Mouse (Mus musculus) layer of hippocampus, postnatal 10 days (tissue): ENCODE measurements at regions not wholly inside any gene's neighbourhood (a gene's known extent, or its start where the extent isn't known, plus 50 kb on each side); places are given as distances from the start of the nearest gene placed in this dataset.

Experiments used
- DNase-seq, 2 experiments: peaks; one replicate each; pipeline ENCODE4 v3.0.0; 2021; ENCODE audit warnings: low spot score in 2 of 2

DNA sequence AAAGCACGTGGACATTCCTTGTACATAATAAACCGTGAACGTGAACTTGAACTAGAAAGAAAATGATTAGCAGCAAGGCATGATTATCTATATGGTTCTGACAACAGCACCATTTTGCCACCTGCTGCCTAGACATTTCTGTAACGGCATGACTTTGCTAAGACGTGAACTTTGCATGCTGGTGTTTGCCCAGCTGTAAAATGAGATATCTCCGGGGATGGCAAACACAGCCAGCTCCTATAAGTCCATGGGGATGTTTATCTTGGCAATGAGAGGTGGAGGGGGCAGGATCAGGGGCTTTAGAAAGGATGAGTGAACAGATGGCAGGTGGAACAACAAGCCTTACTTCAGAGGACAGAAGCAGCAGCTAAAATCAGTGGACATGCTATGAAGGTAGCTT lies 522.9 kb upstream of the Castor2 start:
- DNase-seq: no peak

DNA sequence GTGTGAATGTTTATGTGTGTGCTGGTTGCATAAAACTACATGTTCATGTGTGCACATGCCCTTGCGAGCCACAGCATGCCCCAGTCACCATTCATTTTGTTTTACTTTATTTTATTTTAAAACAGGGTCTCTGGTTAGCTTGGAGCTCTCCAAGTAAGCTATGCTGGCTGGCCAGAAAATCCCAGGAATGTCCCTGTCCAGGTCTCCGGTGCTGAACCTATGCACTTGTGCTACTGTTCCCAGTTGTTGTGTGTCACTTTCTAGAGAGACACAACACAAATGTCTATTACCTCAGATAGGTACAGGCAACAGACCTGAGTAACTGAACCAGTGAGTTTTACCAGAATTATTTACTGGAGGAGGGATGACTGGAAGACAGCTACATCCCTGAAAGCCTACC lies 530.4 kb upstream of the Castor2 start:
- no peak for DNase-seq

DNA sequence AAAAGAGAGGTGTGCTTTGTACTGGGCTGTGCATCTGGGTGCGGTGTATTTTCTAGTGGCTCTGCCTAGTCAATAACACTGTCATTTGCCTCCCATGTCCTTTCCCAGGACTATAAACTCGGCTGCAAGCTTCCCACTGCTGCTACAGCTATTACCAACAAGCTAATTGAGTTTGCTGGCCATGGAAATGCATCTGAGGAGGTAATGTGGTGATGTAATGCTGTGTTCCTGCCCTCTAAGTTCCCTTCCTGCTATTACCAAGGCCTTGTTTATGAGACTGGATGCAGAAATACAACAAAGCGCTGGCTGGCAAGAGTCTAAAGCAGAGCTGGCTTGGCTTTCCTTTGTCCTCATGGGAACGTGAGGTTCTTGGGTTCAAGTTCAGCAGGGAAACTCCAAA lies 533.0 kb upstream of the Castor2 start:
- no peak for DNase-seq

DNA sequence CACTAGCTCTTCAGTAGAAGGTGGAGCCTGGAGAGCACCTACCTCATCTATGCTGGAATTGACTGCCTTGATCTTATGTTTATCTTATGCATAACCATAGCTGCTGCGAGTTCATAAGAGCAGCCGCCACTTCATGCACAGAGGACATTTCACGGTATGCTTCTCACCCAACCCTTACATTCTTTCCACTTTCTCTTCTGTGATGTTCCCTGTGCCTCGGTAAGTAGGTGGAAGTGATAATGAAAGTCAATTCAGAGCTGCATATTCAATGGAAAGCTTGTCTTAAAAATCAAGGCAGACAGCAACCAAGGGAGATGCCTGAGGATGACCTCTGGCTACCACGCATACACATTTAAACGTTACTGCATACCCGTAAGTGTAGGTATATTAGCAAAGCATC lies 548.9 kb upstream of the Castor2 start:
- no peak for DNase-seq

DNA sequence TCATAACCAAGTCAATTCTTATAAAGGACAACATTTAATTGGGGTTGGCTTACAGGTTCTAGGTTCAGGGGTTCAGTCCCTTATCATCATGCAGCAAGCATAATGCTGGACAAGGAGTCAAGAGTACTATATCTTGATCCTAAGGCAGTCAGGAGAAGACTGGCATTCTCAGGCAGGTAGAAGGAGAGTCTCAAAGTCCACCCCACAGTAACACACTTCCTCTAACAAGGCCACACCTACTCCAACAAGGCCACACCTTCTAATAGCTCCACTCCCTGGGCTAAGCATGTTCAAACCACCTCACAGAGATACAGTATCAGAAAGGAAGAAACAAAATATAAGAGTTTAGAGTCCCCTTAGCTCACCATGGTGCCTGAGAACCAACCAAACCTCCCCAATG lies 557.3 kb upstream of the Castor2 start:
- no peak for DNase-seq

DNA sequence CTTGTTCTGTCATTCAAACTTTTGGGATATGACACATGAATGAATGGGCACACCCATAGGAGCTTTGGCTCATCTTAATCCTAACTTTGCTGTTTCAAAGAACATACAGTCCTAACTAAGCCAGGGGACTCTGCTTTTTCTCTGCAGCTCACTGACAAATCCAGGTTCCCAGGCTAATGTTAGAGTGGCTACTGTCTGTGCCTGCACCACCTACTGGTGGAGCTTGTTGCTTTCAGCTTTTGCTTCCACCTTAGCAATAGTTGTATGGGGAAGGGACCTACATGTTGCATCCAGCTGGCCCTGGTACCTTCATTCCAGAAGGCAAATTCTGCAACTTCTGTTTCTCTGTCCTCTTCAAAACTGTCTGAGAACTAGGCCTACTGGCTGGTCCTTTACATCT lies 566.8 kb upstream of the Castor2 start:
- DNase-seq: peak; percentile 8 to 21

DNA sequence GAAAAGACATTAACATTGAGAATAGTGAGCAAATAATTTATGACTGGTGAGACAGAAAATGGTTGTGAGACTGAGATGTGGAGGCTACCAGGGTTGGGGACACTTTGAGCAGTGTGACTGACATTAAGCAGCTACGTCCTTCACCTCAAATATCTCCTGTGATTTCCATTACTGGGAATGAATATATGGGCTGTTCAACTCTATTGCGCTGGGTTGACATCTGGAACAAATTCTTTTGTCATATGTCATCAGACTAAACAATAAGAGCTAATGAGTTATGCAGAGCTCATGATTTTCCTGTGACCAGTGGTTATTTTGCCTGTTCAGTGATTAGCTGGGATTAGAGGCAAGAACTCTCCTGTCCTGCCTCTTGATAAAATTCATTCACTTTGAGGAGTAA lies 593.9 kb upstream of the Castor2 start:
- DNase-seq: no peak

DNA sequence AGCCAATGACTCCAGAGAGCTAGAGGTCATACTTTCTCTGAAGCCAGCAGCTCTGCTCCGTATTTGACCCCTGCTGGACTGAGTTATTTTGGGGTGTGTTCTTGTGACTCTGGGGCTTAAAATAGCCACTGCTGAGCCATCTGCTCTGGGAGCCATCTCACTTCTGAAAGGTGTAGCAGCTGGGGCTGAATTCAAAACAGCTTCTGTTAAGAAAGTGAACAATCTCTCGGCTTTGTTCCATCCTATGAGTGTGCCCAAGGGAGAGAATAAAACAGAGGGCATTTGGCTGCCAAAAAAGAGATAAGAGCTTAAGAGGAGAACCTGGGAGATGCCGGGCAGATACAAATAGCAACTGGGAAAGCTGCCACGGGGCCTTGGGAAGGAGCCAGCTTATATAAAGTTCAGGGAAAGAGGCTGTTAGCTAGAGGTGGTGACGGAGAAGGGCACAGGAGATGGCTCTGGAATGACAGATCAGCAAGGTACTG lies 611.7 kb upstream of the Castor2 start:
- peak; percentile 30 to 48 for DNase-seq

DNA sequence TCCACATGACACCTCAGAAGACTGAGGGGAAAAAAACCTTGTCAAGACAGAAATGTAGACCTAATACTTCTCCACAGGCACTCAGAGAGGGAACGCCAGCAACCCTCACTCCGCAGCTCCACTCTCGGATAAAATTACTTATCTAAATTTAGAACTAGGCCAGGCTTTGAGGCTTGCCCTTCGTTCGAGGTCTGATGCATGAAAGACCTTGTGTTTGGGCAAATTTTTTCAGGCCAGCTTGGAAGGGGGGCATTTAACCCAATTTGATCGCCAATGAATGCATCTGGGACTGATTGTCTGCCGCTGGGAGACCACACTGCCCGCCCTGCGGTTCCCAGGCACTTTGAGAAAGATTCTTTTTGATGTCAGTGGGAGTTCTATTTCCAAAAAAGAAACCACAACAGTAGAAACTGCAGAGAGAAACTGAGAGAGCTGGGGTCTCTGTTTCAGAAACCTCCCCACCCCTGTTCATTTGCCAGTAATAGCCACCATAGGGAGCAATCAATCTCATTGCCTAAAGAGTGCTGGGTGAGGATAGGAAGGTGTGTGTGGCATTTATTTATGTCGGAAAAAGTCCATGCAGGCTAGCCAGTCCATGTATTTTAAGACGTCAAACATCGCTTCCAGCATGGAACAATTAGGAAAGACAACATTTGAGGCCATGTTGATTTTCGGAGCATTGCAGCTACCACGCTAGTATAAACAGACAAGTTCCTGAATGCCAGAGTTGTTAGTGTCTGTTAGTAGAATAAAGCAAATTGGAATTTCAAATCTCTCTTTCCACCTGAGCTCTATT lies 617.0 kb upstream of the Castor2 start:
- DNase-seq: peak; percentile 16 to 29

DNA sequence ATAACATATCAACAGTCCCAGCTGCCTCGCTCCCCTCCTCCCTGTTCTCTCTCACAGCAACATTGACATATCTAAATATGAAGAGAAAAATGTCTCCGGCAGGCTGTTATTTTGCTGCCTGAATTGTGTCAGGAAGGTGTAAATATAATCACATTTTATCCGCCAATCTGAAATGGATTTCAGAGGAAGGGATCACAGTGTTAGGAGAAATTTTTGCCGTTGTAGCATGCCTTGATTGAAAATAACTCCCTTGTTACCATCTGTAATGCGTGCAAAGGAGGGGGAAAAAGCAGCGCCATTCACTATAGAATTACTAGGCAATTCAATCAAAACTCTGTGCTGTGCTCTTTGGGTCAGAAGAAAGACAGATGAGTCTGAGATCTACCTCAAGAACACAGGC lies 620.3 kb upstream of the Castor2 start:
- no peak for DNase-seq

DNA sequence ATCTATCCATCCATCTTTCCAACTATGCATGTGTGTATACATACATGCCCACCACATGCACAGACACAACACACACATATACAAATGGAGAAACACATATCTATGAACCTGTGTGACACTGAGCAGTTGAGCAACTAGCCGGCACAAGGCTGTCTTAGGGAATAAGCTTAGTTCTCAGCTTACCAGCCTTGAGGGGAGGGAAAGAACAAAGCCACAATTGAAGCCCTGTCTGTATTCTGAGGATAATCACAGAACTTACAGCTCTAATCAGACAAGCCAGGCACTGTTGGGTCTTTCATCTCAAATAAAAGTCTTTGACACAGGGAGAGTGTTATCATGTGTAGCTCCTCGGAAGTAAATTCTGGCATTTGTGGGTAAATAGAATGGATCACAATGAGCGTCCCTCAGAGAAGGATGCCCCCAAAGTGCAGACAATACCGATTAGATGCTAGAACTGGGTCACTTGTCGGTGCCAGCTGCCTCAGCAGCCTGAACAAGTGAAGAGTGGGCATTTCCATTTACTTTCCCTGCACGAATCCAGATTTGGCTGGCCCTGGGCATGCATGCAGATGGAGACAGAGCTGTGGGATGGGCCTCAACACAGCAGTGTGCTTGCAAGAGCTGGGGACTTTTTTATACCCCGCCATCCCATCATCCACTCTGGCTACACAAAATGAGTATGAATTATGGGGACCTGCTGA lies 646.0 kb upstream of the Castor2 start:
- DNase-seq: peak; percentile 66 to 72

DNA sequence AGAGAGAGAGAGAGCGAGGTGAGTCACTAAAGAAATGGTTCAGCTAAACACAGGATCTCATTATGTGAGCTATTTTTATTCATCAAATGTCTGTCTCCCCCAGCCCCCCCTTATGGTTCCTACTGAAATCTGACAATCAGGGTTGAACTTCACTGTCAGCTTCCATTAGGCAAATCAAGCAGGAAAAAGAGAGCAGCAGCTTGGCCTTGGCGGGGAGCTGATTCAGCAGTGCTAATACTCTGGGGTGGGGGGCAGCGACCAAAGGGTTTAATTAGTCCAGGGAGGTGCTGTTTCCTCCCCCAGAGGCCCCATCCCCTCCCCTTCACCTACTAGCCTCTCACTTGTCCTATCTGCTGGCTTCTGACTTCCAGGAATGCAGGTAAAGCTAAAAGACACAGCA lies 649.6 kb upstream of the Castor2 start:
- no peak for DNase-seq

DNA sequence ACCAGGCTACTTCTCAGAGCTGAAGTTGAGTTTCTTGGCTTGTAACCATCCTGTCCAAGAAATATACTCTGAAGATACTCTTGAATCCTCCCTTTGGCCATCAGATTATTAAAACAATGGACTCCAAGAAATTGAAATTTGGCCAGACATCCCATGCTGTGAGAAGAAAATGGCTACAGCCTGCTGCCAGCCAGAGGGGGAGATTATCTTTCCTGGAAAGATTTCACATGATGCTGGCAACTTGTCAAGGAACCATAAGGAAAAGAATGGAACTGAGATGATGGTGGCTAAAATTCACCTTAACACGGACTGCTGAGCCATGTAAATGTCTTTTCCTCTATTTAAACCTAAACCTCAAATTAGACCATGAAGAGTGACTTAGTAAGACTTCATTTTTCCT lies 698.7 kb upstream of the Castor2 start:
- DNase-seq: no peak

DNA sequence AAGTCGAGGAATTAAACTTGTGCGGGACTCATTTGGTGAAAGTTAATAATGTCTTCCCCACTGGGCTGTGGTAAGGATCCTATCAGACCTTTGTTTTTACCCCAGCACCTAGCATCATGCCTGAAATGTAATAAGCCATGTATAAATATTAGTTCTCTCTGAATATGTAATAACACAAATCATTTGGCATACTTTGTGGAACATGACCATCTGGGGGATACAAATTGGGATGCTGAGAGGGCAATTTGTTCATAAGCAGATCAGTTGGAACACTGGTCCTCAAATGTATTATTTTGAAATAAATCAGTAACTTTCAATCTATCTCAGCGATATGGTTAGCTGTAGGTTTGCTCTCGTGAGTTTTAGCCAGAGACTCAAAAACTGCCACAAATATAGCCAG lies 709.6 kb upstream of the Castor2 start:
- no peak for DNase-seq

DNA sequence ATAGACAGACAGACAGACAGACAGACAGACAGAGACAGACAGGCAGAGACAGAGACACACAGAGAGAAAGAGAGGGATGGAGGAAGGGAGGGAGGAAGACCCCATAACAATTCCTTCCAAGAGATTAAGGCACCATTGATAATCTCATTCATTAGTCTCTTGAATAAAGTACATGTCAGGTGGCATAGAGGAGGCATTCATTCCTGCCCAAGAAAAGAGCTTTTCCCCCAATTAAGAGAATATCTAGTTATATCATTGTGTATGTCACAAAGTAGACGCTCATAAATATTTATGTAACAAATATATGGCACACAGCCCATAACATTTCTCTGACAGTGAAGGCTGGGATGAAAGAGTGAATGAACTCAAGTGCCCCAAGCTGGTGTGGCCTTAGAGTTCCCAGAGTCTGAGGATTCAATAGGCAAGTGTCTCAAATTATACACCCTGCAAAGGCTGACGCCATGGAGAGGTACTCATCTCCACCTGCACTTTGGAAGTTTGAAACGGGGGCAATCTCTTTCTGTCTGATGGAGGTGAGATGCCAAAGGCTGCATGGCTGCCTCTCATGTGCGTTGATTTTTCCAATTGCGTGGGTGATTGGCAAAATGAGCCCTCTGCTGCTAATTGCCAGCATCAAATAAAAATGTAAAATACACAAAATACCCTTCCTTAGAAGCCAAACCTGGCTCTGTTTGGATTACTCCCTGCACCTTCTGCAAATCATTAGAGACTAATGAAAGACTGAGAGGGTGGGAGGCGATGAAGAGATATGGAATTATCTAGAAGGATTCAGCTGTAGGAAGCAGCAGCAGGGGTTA lies 710.3 kb upstream of the Castor2 start:
- peak; percentile 18 to 22 for DNase-seq

DNA sequence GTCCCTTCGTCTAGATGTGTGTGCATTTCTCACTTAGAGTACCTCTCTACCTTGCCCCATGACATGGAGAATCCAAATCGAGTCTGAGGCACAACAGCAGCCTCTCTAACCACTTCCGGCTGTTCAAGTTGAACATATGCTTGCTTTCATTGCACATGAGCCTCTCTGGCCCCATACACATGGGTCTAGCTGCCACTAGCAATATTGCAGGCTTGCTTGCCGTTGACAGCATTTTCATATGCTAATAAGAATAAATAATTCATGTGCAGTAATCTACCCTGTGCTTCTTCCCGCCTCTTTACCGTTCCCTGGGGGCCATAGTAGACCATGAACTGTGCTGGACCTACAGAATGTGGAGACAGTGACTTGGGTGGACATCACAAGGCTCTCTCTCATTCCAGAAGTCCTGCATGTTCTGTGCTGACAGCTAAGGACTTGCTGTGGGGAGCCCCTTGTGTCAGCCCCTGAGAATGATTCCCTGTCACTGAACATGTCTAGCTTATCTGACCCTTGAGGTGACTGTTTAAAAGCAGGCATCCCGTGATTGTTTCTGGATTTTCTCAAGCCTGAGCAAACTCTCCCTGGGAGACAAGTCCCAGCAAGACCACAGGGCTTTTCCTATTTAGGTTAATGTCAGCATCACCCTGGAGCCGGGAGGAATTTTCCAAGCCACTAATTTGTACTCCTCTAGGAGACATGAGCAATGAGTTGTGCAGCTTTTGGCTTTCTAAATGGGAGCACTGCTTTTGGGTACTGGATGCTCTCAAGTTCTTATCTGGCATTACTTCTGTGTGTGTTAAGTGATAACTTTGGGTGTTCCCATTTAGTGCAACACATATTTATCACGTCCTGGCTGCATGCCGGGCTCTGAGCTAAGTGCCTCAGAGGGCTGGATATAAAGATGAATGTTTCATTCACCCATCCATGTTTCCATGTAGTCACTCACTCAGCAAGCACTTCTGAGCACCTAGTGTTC lies 713.8 kb upstream of the Castor2 start:
- DNase-seq: no peak

DNA sequence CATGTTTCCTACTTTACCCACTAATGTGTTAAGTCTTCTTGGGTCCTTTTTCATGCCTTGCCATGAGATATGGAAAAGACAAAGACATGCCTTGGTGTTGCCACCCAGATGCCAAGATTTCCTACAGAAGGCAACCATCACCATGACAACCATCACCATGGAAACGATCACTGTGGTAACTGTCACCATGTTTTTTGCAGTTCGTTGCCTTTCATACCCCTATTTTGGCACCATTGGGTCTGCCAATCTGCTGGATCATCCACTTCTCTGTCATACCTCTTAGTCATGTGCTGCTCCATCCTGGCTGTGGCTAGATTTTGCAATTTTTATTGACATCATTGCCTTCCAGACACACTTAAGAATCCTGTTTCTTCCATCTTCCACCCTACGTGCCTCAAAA lies 733.7 kb upstream of the Castor2 start:
- peak; percentile 69 for DNase-seq

DNA sequence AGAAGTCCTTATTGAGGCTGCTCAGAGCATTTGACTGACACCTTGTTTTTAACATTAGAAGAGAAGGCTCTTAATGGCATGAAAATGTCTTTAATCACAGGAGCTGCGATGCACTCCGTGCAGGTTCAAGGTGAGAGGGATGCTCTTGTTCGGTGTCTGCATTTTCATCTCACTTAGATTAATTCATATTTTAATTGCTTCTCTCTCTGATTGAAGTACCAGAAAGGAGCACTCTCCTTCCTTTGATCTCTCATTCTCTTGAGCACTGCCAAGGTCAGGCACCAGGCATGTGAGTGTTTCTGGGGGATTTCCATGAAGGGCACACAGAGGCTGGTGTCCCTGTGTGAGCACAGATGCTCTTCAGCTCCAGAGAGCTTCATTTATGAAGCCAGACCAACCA lies 752.0 kb upstream of the Castor2 start:
- no peak for DNase-seq

DNA sequence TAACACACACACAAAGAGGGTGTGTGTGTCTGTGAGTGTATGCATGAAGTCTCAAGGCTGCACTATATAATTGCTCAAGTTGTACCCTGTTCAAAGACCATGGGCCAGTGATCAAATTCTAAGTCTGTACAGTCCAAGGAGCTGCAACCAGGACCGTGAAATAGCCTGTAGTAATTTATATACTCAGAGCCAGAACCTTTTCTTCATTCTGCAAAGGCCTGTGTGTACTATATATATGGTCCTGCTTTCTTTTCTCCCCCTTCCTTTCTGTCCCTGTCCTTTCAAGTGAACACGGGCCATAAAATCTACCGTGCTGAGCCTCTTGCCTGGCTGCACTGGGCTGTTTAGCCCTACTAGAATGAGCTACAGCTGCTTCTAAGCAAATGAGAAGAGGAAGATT lies 757.5 kb upstream of the Castor2 start:
- DNase-seq: no peak

DNA sequence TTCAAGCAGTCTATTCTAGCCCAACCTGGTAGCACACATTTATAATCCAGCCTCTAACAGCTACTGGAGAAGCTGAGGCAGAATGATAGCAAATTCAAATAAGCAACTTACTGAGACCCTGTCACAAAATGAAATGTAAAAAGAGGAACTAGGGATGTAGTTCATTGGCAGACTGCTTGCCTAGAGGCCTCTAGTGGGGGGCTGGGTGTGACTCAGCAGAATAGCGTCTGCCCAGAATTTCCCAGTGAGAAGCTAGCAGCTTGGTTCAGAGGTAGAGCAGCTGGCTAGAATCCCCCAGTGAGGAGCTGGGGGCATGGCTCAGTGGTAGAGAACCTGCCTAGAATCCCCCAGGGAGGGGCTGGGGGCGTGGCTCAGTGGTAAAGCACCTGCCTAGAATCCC lies 777.5 kb upstream of the Auts2 start:
- peak; percentile 22 to 32 for DNase-seq

DNA sequence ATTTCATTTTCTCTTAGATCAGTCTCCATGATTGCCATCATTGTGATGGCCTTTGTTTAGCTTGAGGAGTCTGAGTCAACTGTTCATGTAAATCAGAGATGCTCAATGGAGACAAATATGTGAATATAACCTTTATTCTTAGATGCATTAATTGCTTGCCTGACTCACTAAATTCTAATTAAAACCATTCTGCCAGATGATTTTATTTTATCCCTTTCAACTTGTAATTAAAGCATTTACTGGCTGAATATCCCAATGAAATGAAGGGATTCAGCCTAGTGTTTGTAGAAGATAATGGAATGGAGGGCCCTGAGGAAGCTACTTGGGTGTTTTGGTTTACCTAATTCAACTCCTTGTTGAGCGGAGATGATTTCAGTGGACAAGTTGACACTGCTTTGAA lies 777.1 kb upstream of the Auts2 start:
- DNase-seq: no peak
